ENCODE assay signal across 22 mouse cellular contexts in genomic region chr11:52338351-52338750, GRCm38 (mm10). TPM values are rescaled to one million over a fixed set of nuclear protein-coding genes. Genes with fewer than 3 reads are reported as not detected.
DNase-seq lines count a peak whose midpoint lies in the region; ATAC-seq and TF ChIP-seq lines count a peak whose summit lies in the region.
"Had no signal": no experiment of that assay in that cellular context is flagged by ENCODE, and none has a peak within 500 bp of the region (broad histone marks: within the 10 kb centered on the region; RNA-seq: fewer than 3 reads in every experiment).

No protein-coding gene starts in this region.

- H3K27me3 ChIP-seq in lung, embryonic 14.5 days (ENCODE audit: insufficient read depth, low read length), result no peaks in the 10 kb centered on the region
- no peaks in the 10 kb centered on the region for H3K27me3 ChIP-seq in thymus, adult 2 months (ENCODE audit: control insufficient read depth, insufficient read depth, low read length)
- H3K27me3 ChIP-seq in embryonic facial prominence, embryonic 10.5 days (replicated peaks; ENCODE audit: low read depth, poor library complexity, severe bottlenecking), result no peaks in the 10 kb centered on the region
- H3K27me3 ChIP-seq: hindbrain, embryonic 15.5 days; limb, embryonic 15.5 days had no signal

- H3K4me2 ChIP-seq in lung, embryonic 14.5 days, result no peak overlapping the region
- H3K4me2 ChIP-seq: hindbrain, embryonic 15.5 days; limb, embryonic 15.5 days; liver, embryonic 13.5 days had no signal

- H3K9me3 ChIP-seq in lung, embryonic 14.5 days (ENCODE audit: low read depth, low read length), result no peaks in the 10 kb centered on the region
- H3K9me3 ChIP-seq in embryonic facial prominence, embryonic 10.5 days, result 0 out of 2 replicates have a peak, but pooled peaks cover 3% of the 10 kb centered on the region
- H3K9me3 ChIP-seq: hindbrain, embryonic 10.5 days; hindbrain, embryonic 15.5 days; limb, embryonic 10.5 days; limb, embryonic 15.5 days; liver, embryonic 13.5 days had no signal

- TF ChIP-seq CTCF in lung, embryonic 14.5 days (IDR thresholded peaks at IDR 0.05; ENCODE audit: low read depth), result no peak
- no peak for TF ChIP-seq CTCF in thymus, adult 2 months (IDR thresholded peaks at IDR 0.05; ENCODE audit: borderline replicate concordance, control insufficient read depth, extremely low read depth, insufficient read depth, low read length, poor library complexity)

- no peak overlapping the region for H3K9ac ChIP-seq in lung, embryonic 14.5 days
- H3K9ac ChIP-seq: hindbrain, embryonic 15.5 days; limb, embryonic 15.5 days; liver, embryonic 13.5 days had no signal

- no peaks in the 10 kb centered on the region for H3K4me1 ChIP-seq in lung, embryonic 14.5 days (ENCODE audit: insufficient read depth)
- H3K4me1 ChIP-seq in thymus, adult 2 months (replicated peaks; ENCODE audit: control insufficient read depth, insufficient read depth, low read length), result peaks cover 77% of the 10 kb centered on the region
- H3K4me1 ChIP-seq in embryonic facial prominence, embryonic 10.5 days, result peaks cover 14% of the 10 kb centered on the region
- H3K4me1 ChIP-seq: liver, embryonic 13.5 days had no signal

- DNase-seq in adrenal gland, postnatal 36 days, result peak; percentile 59 to 68
- DNase-seq in adrenal gland, postnatal 10 days, result no peak
- no peak for DNase-seq in lung, embryonic 14.5 days
- no peak for DNase-seq in lung, postnatal 14 days
- no peak for DNase-seq in thymus, adult 2 months
- DNase-seq in thymus, postnatal 10 days (ENCODE audit: low spot score in 2 of 2), result no peak
- DNase-seq in Muller cell, postnatal 12 days (ENCODE audit: inconsistent ontology term), result peak; percentile 67
- no peak for DNase-seq in embryonic facial prominence, embryonic 10.5 days (ENCODE audit: low spot score)
- DNase-seq: cerebellum, adult 18-20 months; gastrocnemius, adult 2 months; kidney, adult 11 months; kidney, postnatal 14 days; layer of hippocampus, adult 9-11 months; liver, embryonic 13.5 days; midbrain, embryonic 14.5 days; right cerebral cortex, adult 18-20 months had no signal

- ATAC-seq in lung, embryonic 14.5 days (ENCODE audit: insufficient read depth), result no peak
- ATAC-seq: forebrain, embryonic 16.5 days had no signal

- H3K4me3 ChIP-seq in lung, embryonic 14.5 days (ENCODE audit: low read depth, low read length), result no peak overlapping the region
- H3K4me3 ChIP-seq in thymus, adult 2 months (ENCODE audit: control insufficient read depth, insufficient read depth, low read length), result no peak overlapping the region
- no peak overlapping the region for H3K4me3 ChIP-seq in embryonic facial prominence, embryonic 10.5 days
- H3K4me3 ChIP-seq: erythroblast, embryonic 14.5 days; gastrocnemius, adult 2 months; hindbrain, embryonic 10.5 days; hindbrain, embryonic 15.5 days; limb, embryonic 10.5 days; limb, embryonic 15.5 days; liver, embryonic 13.5 days had no signal

- no peaks in the 10 kb centered on the region for H3K36me3 ChIP-seq in lung, embryonic 14.5 days (ENCODE audit: insufficient read depth)
- H3K36me3 ChIP-seq in thymus, adult 2 months (ENCODE audit: control insufficient read depth, insufficient read depth, low read length), result no peaks in the 10 kb centered on the region
- H3K36me3 ChIP-seq in embryonic facial prominence, embryonic 10.5 days (replicated peaks), result no peaks in the 10 kb centered on the region
- H3K36me3 ChIP-seq: hindbrain, embryonic 10.5 days; hindbrain, embryonic 15.5 days; limb, embryonic 10.5 days; limb, embryonic 15.5 days; liver, embryonic 13.5 days had no signal

- 56% methylated on average over 3 of the region's 3 CpGs for WGBS in lung, embryonic 14.5 days
- WGBS in thymus, adult 2 months, result 82% methylated on average over 3 of the region's 3 CpGs
- WGBS in embryonic facial prominence, embryonic 10.5 days, result 73% methylated on average over 3 of the region's 3 CpGs

- TF ChIP-seq POLR2A in thymus, adult 2 months (IDR thresholded peaks at IDR 0.05; ENCODE audit: control insufficient read depth, extremely low read depth, insufficient read depth, low read length, poor library complexity), result no peak

- peak overlapping the region; percentile 24; the same call in 1 of the 2 replicates for H3K27ac ChIP-seq in lung, embryonic 14.5 days (ENCODE audit: low read depth)
- H3K27ac ChIP-seq in thymus, adult 2 months (ENCODE audit: control insufficient read depth, insufficient read depth, low read length), result peak overlapping the region; percentile 94
- H3K27ac ChIP-seq in embryonic facial prominence, embryonic 10.5 days (replicated peaks), result no peak overlapping the region
- H3K27ac ChIP-seq: gastrocnemius, adult 2 months; hindbrain, embryonic 10.5 days; hindbrain, embryonic 15.5 days; limb, embryonic 10.5 days; limb, embryonic 15.5 days; liver, embryonic 13.5 days had no signal

RNA-seq across cellular contexts. Expression of gene Vdac1, which starts 22.3 kb away (rescaled TPM):
- total RNA-seq in adrenal gland, postnatal 36 days (2021), result 100 to 1,000 TPM; 433 to 439 TPM
- total RNA-seq in adrenal gland, postnatal 10 days (2021), result 100 to 1,000 TPM; 330 to 403 TPM
- polyA plus RNA-seq in lung, embryonic 14.5 days (2014; fragmentation: Nextera tagmentation; extraction: Ambion mirVana), result 219 TPM in 2 replicates
- polyA plus RNA-seq in thymus, adult 2 months (2012; rRNA removed), result 64.8 and 70.3 TPM in 2 replicates
- polyA plus RNA-seq in embryonic facial prominence, embryonic 10.5 days (2016; fragmentation: Nextera tagmentation; extraction: Ambion mirVana), result 204 and 209 TPM in 2 replicates

RNA-seq across cellular contexts. Expression of gene Tcf7, which starts 55.5 kb away (rescaled TPM):
- 10 to 100 TPM; 36.8 to 50.1 TPM for total RNA-seq in adrenal gland, postnatal 36 days (2021)
- 10 to 100 TPM; 41.7 to 42.2 TPM for total RNA-seq in adrenal gland, postnatal 10 days (2021)
- 64.2 and 68.8 TPM in 2 replicates for polyA plus RNA-seq in lung, embryonic 14.5 days (2014; fragmentation: Nextera tagmentation; extraction: Ambion mirVana)
- 2,910 and 3,273 TPM in 2 replicates for polyA plus RNA-seq in thymus, adult 2 months (2012; rRNA removed)
- polyA plus RNA-seq in embryonic facial prominence, embryonic 10.5 days (2016; fragmentation: Nextera tagmentation; extraction: Ambion mirVana), result 11.3 and 13.0 TPM in 2 replicates

RNA-seq across cellular contexts. Expression of gene 9530068E07Rik, which starts 57.9 kb away (rescaled TPM):
- total RNA-seq in adrenal gland, postnatal 36 days (2021), result 100 to 1,000 TPM; 156 to 165 TPM
- 100 to 1,000 TPM; 137 to 139 TPM for total RNA-seq in adrenal gland, postnatal 10 days (2021)
- 235 and 242 TPM in 2 replicates for polyA plus RNA-seq in lung, embryonic 14.5 days (2014; fragmentation: Nextera tagmentation; extraction: Ambion mirVana)
- 124 and 127 TPM in 2 replicates for polyA plus RNA-seq in thymus, adult 2 months (2012; rRNA removed)
- 165 and 169 TPM in 2 replicates for polyA plus RNA-seq in embryonic facial prominence, embryonic 10.5 days (2016; fragmentation: Nextera tagmentation; extraction: Ambion mirVana)

Comparison
In these comparisons a context has a peak if more than half of its experiments do, and no peak if none do; other contexts are left out.
1. DNase-seq: peak in adrenal gland, postnatal 36 days (2 of 2) and Muller cell, postnatal 12 days (single experiment); none in adrenal gland, postnatal 10 days (single experiment), lung, embryonic 14.5 days (single experiment), lung, postnatal 14 days (single experiment), thymus, adult 2 months (single experiment), thymus, postnatal 10 days (0 of 2) and embryonic facial prominence, embryonic 10.5 days (single experiment).
2. RNA of gene Tcf7, which starts 55.5 kb away (polyA plus RNA-seq): 2,910 to 3,273 TPM in thymus, adult 2 months; 64.2 to 68.8 TPM in lung, embryonic 14.5 days and 11.3 to 13.0 TPM in embryonic facial prominence, embryonic 10.5 days; every median in the first group is over 10 times any median in the second.